Mouse (Mus musculus) testis, adult 2 months (tissue): ENCODE data around the gene Cwc22.

ENCODE experiments used
- CTCF ChIP-seq: fragments of 200-500 bp; IDR thresholded peaks from 2 replicates; pipeline ENCODE4 v1.5.1; 2012; ENCODE audit warnings: low read depth, mild to moderate bottlenecking, inconsistent platforms, low read length, moderate library complexity; ENCODE audit not compliant: control insufficient read depth, insufficient read depth, insufficient replicate concordance
- POLR2A ChIP-seq: fragments of 200-500 bp; IDR thresholded peaks from 2 replicates; pipeline ENCODE4 v1.6.1; 2012; ENCODE audit warnings: low read depth, mild to moderate bottlenecking, inconsistent platforms, low read length, moderate library complexity; ENCODE audit not compliant: control insufficient read depth

GRCm38 (mm10) chr2:77950111-77950510, 3.9 kb upstream of the Cwc22 start:
- TF ChIP-seq POLR2A = no peak
- no peak for TF ChIP-seq CTCF
